Mouse (Mus musculus): Measurements from ENCODE around the gene Mars2.

- no peak for TF ChIP-seq CTCF (IDR thresholded peaks at IDR 0.05; ENCODE audit: low read depth, low read length)
- TF ChIP-seq POLR2A (IDR thresholded peaks at IDR 0.05; ENCODE audit: insufficient read depth, low read length): no peak
Measured at GRCm38 (mm10) chr1:55205808-55206327, 31.1 kb upstream of the Mars2 start.
